ENCODE assay signal across 26 mouse cellular contexts in genomic region chr5:124421786-124422185, GRCm38 (mm10).
"Had no signal": no experiment of that assay in that cellular context is flagged by ENCODE, and none has a peak within 500 bp of the region (broad histone marks: within the 10 kb centered on the region; RNA-seq: fewer than 3 reads in every experiment).

No protein-coding gene starts in this region.

- H3K4me3 ChIP-seq: gastrocnemius, adult 2 months; heart, adult 2 months; hindbrain, embryonic 10.5 days; hindbrain, embryonic 12.5 days; intestine, embryonic 15.5 days; layer of hippocampus, adult 2 months; left cerebral cortex, adult 2 months; limb, embryonic 10.5 days; limb, embryonic 12.5 days had no signal

- H3K9ac ChIP-seq: hindbrain, embryonic 12.5 days; hindbrain, embryonic 14.5 days; intestine, embryonic 15.5 days; limb, embryonic 12.5 days; liver, embryonic 14.5 days had no signal

- H3K9me3 ChIP-seq: hindbrain, embryonic 10.5 days; hindbrain, embryonic 12.5 days; intestine, embryonic 15.5 days; limb, embryonic 10.5 days; limb, embryonic 12.5 days had no signal

- DNase-seq: gastrocnemius, adult 2 months; gastrocnemius, postnatal 10 days; gastrocnemius, postnatal 25 days; heart, adult 2 months; heart, postnatal 10 days; heart, postnatal 4 days; kidney, adult 18-20 months; kidney, adult 8-10 months; kidney, postnatal 10 days; kidney, postnatal 25 days; kidney, postnatal 4 days; liver had no signal

- ATAC-seq: hindbrain, embryonic 16.5 days; inflammation-experienced regulatory T-cells, adult 6 months; intestine, embryonic 15.5 days; intestine, postnatal 0 days had no signal

- H3K4me2 ChIP-seq: heart, embryonic 11.5 days; hindbrain, embryonic 12.5 days; hindbrain, embryonic 14.5 days; intestine, embryonic 15.5 days; limb, embryonic 12.5 days; liver, embryonic 11.5 days had no signal

- H3K27ac ChIP-seq: gastrocnemius, adult 2 months; heart, adult 2 months; hindbrain, embryonic 10.5 days; hindbrain, embryonic 12.5 days; hindbrain, embryonic 14.5 days; intestine, embryonic 15.5 days; layer of hippocampus, adult 2 months; left cerebral cortex, adult 2 months; limb, embryonic 10.5 days; limb, embryonic 12.5 days; liver, embryonic 14.5 days had no signal

- H3K27me3 ChIP-seq: hindbrain, embryonic 12.5 days; intestine, embryonic 15.5 days; limb, embryonic 12.5 days had no signal
